Mouse (Mus musculus): ENCODE measurements around the gene Gpx5. TPM values are rescaled to one million over a fixed set of nuclear protein-coding genes. Genes with fewer than 3 reads are reported as not detected.

Gene Gpx5
- not detected in 2 replicates for polyA plus RNA-seq (2012)

GRCm38 (mm10) chr13:21292631-21293030, at the start of gene Gpx5:
TSS of gene Gpx5 (minus strand) at chr13:21292731.
- TF ChIP-seq GATA1 (IDR thresholded peaks at IDR 0.05; ENCODE audit: low read length) (no peak), TAL1 (IDR thresholded peaks at IDR 0.05; ENCODE audit: low read length) (no peak)
- Histone ChIP-seq H3K36me3 (ENCODE audit: control insufficient read depth) (no peaks in the 10 kb centered on the region), H3K27me3 (ENCODE audit: control insufficient read depth) (no peaks in the 10 kb centered on the region), H3K9me3 (ENCODE audit: control insufficient read depth, low read length) (no peaks in the 10 kb centered on the region), H3K4me1 (ENCODE audit: control insufficient read depth) (no peaks in the 10 kb centered on the region), H3K4me3 (replicated peaks) (no peak within 1 kb of the TSS)

- H3K9me3 ChIP-seq (ENCODE audit: control insufficient read depth, low read length): no peaks in the 10 kb centered on the region
- H3K27me3 ChIP-seq (ENCODE audit: control insufficient read depth): peaks cover 19% of the 10 kb centered on the region
- H3K36me3 ChIP-seq (ENCODE audit: control insufficient read depth): no peaks in the 10 kb centered on the region
- H3K4me3 ChIP-seq (replicated peaks): peak overlapping the region; percentile 60
- TF ChIP-seq TAL1 (IDR thresholded peaks at IDR 0.05; ENCODE audit: low read length): no peak
- no peak for TF ChIP-seq GATA1 (IDR thresholded peaks at IDR 0.05; ENCODE audit: low read length)
- H3K4me1 ChIP-seq (ENCODE audit: control insufficient read depth): peaks cover 15% of the 10 kb centered on the region
These were observed 34.9 kb upstream of the Gpx5 start for GRCm38 (mm10) chr13:21327424-21327823.

GRCm38 (mm10) chr13:21326657-21327211, 34.2 kb upstream of the Gpx5 start:
- H3K27me3 ChIP-seq (ENCODE audit: control insufficient read depth): peaks cover 25% of the 10 kb centered on the region
- TF ChIP-seq TAL1 (IDR thresholded peaks at IDR 0.05; ENCODE audit: low read length) (no peak), GATA1 (IDR thresholded peaks at IDR 0.05; ENCODE audit: low read length) (no peak)
- H3K36me3 ChIP-seq (ENCODE audit: control insufficient read depth): no peaks in the 10 kb centered on the region
- H3K9me3 ChIP-seq (ENCODE audit: control insufficient read depth, low read length): no peaks in the 10 kb centered on the region
- H3K4me3 ChIP-seq (replicated peaks): peak overlapping the region; percentile 60
- H3K4me1 ChIP-seq (ENCODE audit: control insufficient read depth): peaks cover 15% of the 10 kb centered on the region

- TF ChIP-seq TAL1 (IDR thresholded peaks at IDR 0.05; ENCODE audit: low read length): no peak
- Histone ChIP-seq H3K4me1 (ENCODE audit: control insufficient read depth) (peaks cover 15% of the 10 kb centered on the region), H3K27me3 (ENCODE audit: control insufficient read depth) (peaks cover 27% of the 10 kb centered on the region), H3K9me3 (ENCODE audit: control insufficient read depth, low read length) (no peaks in the 10 kb centered on the region), H3K36me3 (ENCODE audit: control insufficient read depth) (no peaks in the 10 kb centered on the region), H3K4me3 (replicated peaks) (peak overlapping the region; percentile 60)
These were observed 33.7 kb upstream of the Gpx5 start for GRCm38 (mm10) chr13:21326191-21326590.

- TF ChIP-seq GATA1 (IDR thresholded peaks at IDR 0.05; ENCODE audit: low read length): no peak
- no peak for TF ChIP-seq TAL1 (IDR thresholded peaks at IDR 0.05; ENCODE audit: low read length)
- no peaks in the 10 kb centered on the region for H3K36me3 ChIP-seq (ENCODE audit: control insufficient read depth)
- no peaks in the 10 kb centered on the region for H3K9me3 ChIP-seq (ENCODE audit: control insufficient read depth, low read length)
- H3K27me3 ChIP-seq (ENCODE audit: control insufficient read depth): peaks cover 31% of the 10 kb centered on the region
- peaks cover 15% of the 10 kb centered on the region for H3K4me1 ChIP-seq (ENCODE audit: control insufficient read depth)
- no peak overlapping the region for H3K4me3 ChIP-seq (replicated peaks)
These were observed 30.9 kb upstream of the Gpx5 start for GRCm38 (mm10) chr13:21323405-21323804.

GRCm38 (mm10) chr13:21322509-21323375, 30.2 kb upstream of the Gpx5 start:
- no peak for TF ChIP-seq TAL1 (IDR thresholded peaks at IDR 0.05; ENCODE audit: low read length)
- no peak for TF ChIP-seq GATA1 (IDR thresholded peaks at IDR 0.05; ENCODE audit: low read length)
- Histone ChIP-seq H3K9me3 (ENCODE audit: control insufficient read depth, low read length) (no peaks in the 10 kb centered on the region), H3K27me3 (ENCODE audit: control insufficient read depth) (peaks cover 29% of the 10 kb centered on the region), H3K36me3 (ENCODE audit: control insufficient read depth) (no peaks in the 10 kb centered on the region), H3K4me3 (replicated peaks) (no peak overlapping the region), H3K4me1 (ENCODE audit: control insufficient read depth) (peaks cover 15% of the 10 kb centered on the region)

- Histone ChIP-seq H3K4me1 (ENCODE audit: control insufficient read depth) (peaks cover 8% of the 10 kb centered on the region), H3K27me3 (ENCODE audit: control insufficient read depth) (peaks cover 25% of the 10 kb centered on the region), H3K36me3 (ENCODE audit: control insufficient read depth) (no peaks in the 10 kb centered on the region), H3K9me3 (ENCODE audit: control insufficient read depth, low read length) (no peaks in the 10 kb centered on the region), H3K4me3 (replicated peaks) (peak overlapping the region; percentile 4)
- no peak for TF ChIP-seq GATA1 (IDR thresholded peaks at IDR 0.05; ENCODE audit: low read length)
- no peak for TF ChIP-seq TAL1 (IDR thresholded peaks at IDR 0.05; ENCODE audit: low read length)
These were observed 29.5 kb upstream of the Gpx5 start for GRCm38 (mm10) chr13:21321890-21322494.

- Histone ChIP-seq H3K36me3 (ENCODE audit: control insufficient read depth) (no peaks in the 10 kb centered on the region), H3K27me3 (ENCODE audit: control insufficient read depth) (peaks cover 25% of the 10 kb centered on the region), H3K9me3 (ENCODE audit: control insufficient read depth, low read length) (no peaks in the 10 kb centered on the region), H3K4me1 (ENCODE audit: control insufficient read depth) (no peaks in the 10 kb centered on the region; the same call in 1 of the 2 replicates), H3K4me3 (replicated peaks) (no peak overlapping the region)
- TF ChIP-seq TAL1 (IDR thresholded peaks at IDR 0.05; ENCODE audit: low read length) (no peak), GATA1 (IDR thresholded peaks at IDR 0.05; ENCODE audit: low read length) (no peak)
These were observed 27.7 kb upstream of the Gpx5 start for GRCm38 (mm10) chr13:21320262-21320661.

GRCm38 (mm10) chr13:21313903-21314302, 21.4 kb upstream of the Gpx5 start:
- Histone ChIP-seq H3K4me1 (ENCODE audit: control insufficient read depth) (peaks cover 5% of the 10 kb centered on the region), H3K27me3 (ENCODE audit: control insufficient read depth) (no peaks in the 10 kb centered on the region), H3K36me3 (ENCODE audit: control insufficient read depth) (no peaks in the 10 kb centered on the region), H3K4me3 (replicated peaks) (no peak overlapping the region), H3K9me3 (ENCODE audit: control insufficient read depth, low read length) (no peaks in the 10 kb centered on the region)
- TF ChIP-seq GATA1 (IDR thresholded peaks at IDR 0.05; ENCODE audit: low read length): no peak
- no peak for TF ChIP-seq TAL1 (IDR thresholded peaks at IDR 0.05; ENCODE audit: low read length)

Data from erythroblast, embryonic 14.5 days (primary cell).